Mouse (Mus musculus): ENCODE measurements around the gene Cfap299. TPM values are rescaled to one million over a fixed set of nuclear protein-coding genes. Genes with fewer than 3 reads are reported as not detected.
A peak's percentile ranks its signal among the peaks of the same experiment; 100 is the strongest.

Gene Cfap299
- total RNA-seq, 2 experiments from 2014 or later: 0.48 to 1.7 TPM

DNA sequence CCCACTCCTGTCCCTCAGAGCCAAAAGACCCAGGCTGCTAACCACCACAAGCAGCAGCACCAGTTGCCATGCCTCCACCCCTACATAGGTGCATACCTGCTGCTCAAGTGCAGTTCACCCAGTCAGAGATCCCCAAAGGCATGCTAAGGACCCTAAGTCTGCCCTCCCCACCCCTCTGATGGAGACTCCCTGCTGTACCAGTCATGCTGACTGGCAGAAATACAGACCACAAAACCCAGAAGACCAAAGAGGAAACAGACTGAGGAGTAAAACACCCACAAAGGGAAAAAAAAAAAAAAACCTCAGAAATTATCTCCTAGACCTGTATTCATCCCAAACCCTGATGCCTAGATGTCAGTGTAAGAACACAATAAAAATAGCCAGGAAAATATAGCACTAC, 256.8 kb downstream of the Cfap299 start:
- DNase-seq (ENCODE audit: low spot score in 2 of 2): no peak

DNA sequence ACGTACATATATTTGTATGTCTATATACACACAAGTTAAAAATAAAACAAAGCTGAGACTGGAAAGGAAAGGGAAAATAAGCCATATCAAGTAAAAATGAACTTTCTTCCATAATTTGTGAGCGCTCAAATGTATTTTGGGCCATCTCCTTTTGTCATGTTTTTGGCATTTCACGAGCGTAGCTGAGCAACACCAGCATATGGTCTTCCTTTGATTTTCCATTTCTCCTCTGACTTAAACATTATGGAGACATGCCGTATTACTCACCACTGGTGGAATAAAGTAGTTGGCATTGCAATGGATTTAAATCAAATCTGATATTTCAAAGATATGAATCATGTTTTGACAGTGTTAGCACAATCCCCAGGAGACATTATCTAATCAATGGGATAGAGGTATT, 284.4 kb downstream of the Cfap299 start:
- DNase-seq (ENCODE audit: low spot score in 2 of 2): peak in 1 of 2 experiments; percentile 2

DNA sequence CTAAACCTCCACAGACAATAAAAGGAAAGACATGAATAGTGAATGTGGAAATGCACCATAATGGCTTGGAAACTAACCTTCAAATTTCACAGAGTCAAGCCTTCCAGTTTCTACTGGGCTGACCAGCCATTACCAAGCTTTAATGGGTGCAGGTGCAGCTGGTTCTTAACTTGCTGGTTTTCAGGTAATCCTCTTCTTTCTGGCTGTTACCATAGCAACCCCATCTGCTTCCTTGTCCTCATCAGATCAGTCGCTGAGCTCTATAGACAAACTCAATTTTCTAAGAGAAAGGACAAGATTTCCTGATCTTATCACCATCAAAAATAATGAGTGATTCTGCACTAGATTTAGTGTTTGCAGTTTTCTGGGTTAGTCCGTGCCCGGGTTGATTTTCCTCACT, 287.8 kb downstream of the Cfap299 start:
- no peak for DNase-seq (ENCODE audit: low spot score in 2 of 2)

DNA sequence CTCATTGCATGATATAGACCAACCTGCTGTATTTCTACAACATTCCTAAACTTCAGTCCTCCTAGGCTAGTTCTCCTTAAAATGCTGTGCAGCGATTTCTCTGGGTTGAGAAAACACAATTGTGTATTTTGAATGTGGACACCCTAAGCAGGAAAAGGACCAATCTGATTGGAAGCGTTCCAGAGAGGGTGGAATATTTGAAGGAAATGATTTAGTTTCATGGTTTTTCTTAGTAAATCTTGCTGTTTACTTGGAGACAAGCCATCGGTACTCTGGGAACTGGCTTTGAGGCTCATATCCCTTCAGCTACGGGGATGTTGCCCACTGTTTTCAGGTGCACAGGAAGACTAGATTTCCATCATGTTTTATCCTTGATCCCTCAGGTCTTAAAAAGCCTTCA, 288.3 kb downstream of the Cfap299 start:
- DNase-seq (ENCODE audit: low spot score in 2 of 2): no peak

DNA sequence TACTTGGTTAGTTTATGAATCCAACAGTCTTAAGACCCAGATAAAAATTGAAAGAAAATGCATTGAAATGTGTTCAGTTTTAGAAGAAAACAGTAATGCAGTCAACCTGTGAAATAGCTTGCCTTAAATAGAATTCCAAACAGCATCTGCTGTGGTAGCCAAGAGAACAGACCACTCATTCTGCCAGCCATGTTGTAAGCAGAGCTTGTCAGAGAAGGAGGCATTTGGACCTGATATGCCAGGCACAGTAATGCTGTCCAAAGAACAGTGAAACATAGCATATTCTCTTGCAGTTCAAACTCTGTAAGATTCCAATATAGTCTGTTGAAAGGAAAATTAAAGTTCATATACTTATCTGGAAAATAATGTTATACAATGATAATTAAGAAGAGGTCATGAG, 321.2 kb downstream of the Cfap299 start:
- peak in 1 of 2 experiments; percentile 12 for DNase-seq (ENCODE audit: low spot score in 2 of 2)

DNA sequence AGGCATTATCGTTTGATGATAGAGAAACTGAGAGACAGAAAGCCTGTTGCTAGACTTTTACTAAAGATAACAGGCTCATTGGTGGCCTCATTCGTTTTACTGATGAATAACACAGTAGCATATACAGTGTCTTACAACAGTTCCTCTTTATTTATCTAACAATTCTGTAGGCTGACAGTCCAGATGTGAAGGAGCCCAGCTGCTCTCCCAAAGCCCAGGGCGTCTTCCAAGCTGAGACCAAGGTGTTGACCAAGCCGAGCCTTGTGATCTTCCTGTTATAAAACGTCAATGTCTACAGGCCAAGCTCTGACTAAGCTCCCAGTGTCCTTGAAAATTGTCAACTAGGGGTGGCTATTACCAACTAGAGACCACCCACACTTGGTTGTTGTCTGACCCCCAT, 321.9 kb downstream of the Cfap299 start:
- DNase-seq (ENCODE audit: low spot score in 2 of 2): no peak

DNA sequence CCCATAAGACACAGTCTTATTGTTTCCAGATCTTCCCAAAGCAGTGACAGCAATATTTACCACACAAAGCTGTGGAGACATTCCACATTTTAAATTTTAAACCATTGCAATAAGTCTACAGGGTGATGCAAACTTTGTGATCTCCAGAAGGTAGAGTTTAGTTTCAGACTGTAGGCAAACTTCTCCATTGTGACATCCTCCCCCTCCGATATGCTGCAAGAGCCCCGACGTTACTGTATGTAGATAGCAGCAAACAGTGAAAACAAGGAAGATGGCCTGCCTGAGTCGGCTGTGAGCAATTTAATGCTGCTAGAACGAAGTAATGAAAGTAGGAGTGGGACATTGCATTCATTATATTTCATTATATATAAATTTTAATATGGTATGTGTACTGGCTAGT, 359.1 kb downstream of the Cfap299 start:
- DNase-seq (ENCODE audit: low spot score in 2 of 2): no peak

DNA sequence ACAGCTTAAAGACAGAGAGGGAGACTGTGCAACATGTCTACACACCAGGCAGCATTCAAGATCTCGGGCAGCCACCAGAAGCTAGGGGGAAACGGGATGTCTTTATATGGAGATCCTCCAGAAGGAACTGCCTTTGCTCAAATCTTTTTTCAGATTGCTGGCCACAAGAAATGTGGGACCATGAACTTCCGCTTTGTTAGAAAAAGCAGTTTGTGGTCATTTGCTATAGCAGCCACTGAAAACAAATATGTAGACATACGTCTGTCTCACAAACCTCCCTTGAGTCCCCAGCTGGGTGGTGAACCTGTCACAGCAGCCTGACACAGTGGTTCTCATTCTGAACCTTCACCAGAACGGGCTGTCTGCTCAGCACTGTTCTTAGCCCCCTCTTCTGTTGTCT, 363.0 kb downstream of the Cfap299 start:
- DNase-seq (ENCODE audit: low spot score in 2 of 2): no peak

DNA sequence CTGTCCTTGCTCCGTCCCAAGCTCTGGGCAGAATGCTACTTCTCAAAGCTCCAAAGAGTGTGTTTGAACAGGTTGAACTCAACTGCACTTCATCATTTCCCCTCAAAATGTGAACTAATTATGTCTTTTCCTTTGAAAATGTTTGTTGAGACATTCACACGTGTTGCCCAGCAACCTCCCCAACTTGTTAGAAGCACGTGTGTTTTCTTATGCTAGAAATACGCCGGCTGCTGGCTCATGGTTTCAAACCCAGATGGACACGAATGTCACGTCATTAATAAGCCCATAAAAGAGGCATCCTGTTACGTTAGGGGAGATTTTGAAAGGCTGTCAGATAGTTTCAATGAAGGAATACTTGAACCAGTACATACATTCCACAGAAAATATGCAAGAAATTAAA, 367.2 kb downstream of the Cfap299 start:
- DNase-seq (ENCODE audit: low spot score in 2 of 2): no peak

DNA sequence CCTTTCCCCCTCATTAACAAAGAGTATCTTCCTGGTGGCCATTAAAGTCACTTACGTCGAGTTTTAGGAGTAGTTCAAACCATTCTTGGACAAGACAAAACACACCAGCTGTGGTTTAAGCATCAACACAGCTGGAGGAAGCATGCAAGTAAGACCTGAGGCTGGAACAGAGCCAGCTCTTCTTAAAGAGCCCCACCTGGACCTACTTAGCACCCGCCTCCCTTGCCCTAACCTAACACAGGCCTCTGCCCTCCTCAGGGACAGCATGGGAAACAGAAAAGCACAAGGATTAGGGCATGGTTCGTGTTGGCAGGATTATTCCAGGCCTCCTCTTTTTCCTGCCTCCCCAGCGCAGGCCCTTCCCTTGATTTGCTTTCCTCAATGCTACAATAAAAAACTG, 374.9 kb downstream of the Cfap299 start:
- no peak for DNase-seq (ENCODE audit: low spot score in 2 of 2)

DNA sequence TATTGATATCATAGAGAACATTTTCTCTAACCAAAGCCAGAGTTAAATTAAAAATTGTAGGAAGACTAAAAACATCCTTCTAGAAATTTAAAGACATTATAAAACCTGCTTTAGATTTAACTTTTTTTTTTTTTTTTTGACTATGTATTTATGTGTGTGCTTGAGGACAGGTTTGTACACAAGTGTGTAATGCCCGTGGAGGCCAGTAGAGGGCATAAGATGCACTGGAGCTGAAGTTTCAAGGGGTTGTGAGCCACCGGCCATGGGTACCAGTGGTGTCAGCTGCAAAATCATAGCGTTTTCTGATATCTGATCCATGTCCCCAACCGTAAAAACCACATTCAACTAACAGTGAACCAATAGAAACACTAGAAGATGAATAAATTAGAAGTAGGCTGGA, 377.5 kb downstream of the Cfap299 start:
- no peak for DNase-seq (ENCODE audit: low spot score in 2 of 2)

DNA sequence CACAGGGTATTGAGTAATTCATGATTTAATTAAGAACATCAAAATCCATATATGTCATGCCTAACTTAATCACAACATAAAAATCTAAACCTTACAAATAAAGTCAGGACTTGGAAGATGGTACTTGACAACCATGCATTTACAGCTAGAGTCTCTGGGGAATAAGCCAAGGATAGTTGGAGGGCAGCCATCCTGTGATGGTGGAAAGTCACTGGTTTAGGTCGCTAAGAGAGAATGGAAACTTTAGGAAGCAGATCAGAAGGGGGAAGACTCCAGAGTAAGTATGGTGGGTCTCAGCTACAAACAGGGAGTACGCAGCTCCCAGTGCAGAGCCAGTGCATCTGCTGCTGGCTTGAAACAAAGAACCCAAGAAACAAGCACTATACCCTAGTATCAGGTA, 386.3 kb downstream of the Cfap299 start:
- no peak for DNase-seq (ENCODE audit: low spot score in 2 of 2)

DNA sequence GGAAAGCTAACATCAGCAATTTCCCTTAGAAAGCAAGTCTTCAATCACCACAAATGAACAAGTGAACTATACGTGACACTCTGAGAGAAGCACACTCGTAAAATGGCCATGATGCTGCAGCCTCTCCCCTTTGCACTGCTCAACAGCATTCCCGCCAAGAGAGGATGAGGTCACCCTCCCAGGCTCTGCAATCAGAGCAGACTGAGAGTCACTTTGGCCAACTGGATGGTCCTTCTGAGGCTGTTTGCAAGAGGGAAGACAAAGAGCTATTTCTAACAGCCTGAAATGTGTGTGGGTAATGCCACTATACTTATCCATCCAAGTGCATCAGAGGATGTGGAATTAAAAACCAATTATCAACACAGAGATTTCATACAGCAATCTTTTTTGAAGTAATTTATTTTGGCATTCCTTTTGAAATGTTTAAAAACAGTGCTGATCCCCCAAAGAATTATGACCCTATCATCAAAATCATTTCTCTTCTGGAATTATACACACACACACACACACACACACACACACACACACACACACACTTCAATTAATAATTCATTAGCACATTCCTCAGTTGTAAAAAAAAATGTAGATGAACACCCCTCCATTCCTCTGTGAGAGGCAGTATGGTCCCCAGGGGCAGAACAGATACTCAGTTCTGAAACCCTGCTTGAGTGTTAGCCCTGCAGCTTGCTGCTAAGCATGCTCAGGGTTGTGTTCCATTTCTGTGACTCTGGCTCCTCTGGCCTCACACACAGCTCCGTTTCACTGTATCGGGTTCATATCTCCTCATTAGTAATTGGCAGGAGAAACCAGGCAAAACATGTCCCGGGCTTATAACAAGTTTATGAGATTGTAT, 403.3 kb downstream of the Cfap299 start:
- DNase-seq (ENCODE audit: low spot score in 2 of 2): no peak

DNA sequence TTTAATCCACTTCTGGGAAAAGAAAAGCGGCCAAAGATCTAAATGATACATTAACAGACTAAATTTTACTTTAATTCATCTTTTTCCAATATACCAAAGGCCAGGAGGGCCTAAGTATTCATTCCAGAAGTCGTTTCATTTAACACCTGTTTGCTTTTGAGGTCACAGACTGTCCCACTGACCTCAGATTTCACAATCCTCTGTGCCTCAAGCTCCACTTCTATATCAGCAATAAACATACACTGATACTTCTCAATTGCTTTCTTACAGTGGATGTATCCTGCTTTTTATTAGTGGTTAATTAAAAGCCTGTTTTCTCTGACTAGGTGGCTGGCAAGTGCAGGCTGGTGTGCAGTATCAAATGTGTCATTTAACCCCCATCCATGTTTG, 403.9 kb downstream of the Cfap299 start:
- no peak for DNase-seq (ENCODE audit: low spot score in 2 of 2)

DNA sequence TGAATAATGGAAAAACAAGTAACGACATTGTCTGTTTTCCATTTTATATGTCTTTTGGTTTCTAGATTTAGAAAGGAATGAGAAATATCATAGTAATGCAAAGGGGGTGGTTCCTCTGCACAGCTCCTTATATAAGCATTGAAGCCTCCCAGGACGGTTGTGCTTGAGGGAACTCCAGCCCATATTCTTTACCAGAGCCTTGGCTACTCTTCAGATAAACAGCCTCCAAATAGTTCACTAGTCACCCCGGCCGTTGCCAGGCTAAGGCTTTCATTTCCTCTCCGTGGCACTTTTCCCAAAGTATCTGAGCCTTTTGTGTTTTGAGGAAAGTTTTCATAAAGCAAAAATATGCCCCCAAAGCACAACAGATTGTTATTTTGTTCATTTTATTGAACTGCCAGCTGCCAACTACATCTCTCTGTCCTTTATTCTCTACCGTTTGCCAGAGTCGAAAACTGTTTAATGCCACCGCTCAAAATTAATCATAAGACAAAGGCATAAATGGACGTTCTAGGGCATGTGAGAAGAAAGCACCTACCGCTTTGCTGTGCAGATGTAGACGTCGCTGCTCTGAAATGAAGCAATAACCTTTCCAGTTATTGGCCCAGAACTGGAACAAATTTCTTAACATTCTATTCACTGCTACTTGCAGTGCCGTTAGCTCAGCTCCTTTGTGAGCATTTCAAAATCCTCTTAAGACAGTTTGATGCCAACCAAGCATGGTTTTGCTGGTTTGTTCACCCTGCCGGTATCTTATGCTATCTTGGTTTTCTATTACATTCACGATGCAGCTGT, 433.0 kb downstream of the Cfap299 start:
- peak; percentile 9 to 42 for DNase-seq (ENCODE audit: low spot score in 2 of 2)

DNA sequence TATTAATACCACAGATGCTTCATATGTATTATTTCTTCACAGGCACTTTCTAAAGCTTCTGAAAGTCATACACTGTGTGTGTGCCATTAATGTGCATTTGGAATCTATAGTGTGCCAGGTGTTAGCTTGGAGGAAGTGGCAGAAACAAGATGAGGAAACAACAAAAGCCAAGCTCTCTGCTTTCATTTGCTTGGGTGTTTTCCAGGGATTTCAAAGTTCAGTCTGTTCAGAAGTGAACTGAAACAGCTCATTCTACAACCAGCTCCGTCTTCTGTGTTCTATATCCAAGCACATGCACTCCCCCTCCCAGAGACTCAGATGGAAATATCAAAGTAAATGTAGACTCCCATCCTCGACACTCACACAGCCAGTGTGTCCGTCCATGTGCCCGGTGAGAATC, 449.5 kb downstream of the Cfap299 start:
- DNase-seq (ENCODE audit: low spot score in 2 of 2): no peak

DNA sequence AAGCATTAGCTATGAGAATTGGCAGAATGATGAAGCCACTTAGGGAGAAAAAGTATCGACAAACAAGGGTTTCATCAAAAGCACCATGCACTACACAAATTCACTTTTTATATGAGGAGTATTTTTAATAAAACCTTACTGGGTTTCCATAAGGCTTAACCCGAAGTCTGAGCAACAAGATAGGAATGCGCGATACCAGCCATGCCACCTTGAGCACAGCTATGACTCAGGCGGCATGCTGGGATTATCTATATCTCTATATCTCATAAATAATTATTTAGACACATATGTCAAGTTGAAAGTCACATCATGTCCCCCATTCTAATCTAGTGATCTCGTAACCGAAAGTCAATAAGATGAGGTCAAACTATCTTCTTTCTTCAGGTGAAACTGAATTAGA, 453.0 kb downstream of the Cfap299 start:
- no peak for DNase-seq (ENCODE audit: low spot score in 2 of 2)

DNA sequence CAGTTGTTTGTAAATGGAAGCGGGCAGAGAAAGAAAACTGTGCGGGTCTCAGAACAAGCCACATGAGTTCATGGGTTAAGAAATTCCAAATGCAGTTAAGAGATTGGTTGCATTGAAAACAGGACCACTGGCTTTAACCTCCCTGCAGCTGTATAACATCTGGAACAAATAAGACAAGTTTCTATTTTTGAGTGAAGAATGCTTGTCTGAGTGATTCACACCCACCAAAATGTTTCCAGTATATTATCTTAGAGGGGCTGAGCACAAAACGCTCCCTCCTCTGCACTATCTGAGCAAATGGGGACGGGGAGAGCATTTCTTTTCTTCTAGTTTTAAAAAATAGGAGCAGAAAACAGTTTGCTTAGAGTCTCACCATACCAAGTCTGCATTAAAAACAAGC, 458.6 kb downstream of the Cfap299 start:
- no peak for DNase-seq (ENCODE audit: low spot score in 2 of 2)

DNA sequence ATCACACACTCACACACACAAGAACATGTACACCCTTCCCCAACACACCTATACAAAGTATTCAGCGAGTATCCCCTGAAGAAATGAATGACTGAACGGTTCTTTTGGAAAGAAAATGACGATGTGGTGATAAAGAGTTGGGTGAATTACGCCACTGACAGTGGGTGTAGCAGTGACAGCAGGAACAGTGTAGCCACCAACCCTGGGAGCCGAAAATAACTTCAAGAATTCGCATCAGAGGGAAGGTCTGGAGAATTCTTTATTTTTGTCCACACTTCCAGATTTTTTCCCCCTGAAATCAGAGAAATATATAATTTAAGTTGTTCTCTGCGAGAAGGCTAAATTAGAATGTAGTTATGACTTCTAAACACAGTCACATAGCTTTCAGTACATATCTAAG, 459.5 kb downstream of the Cfap299 start:
- DNase-seq (ENCODE audit: low spot score in 2 of 2): no peak

DNA sequence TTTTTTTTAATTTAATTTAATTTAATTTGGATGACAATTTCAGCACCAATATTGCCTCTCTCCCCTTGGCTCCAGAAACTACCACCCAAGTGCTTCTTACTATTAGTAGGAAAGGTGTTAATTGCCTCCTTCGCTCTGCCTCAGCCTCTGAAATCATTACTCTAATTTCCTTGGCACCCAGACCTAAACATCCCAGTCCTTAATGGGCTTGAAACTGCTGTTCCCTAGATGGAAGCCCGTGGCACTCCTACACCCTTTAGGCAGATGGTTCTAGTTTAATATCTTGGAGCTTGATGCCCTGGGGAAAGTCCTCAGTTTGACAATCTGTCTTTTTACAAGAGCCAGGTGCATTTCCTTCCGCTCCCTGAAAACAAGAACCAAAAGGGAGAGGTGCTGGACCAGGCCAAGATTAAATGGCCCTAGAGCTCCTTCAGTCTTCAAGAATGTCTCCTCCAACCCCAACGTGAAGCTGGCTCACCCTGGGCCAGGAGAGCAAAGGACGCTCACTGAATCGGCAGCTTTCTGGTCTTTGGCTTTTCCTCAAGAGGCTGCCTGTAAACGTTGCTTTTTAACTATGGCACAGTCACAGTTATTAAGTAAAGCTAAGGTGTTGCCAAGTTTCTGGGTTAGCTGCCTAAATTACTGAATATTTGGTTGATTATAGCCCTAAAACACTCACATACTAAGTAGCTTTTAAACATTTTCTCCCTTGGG, 461.9 kb downstream of the Cfap299 start:
- DNase-seq (ENCODE audit: low spot score in 2 of 2): peak in 1 of 2 experiments; percentile 16

DNA sequence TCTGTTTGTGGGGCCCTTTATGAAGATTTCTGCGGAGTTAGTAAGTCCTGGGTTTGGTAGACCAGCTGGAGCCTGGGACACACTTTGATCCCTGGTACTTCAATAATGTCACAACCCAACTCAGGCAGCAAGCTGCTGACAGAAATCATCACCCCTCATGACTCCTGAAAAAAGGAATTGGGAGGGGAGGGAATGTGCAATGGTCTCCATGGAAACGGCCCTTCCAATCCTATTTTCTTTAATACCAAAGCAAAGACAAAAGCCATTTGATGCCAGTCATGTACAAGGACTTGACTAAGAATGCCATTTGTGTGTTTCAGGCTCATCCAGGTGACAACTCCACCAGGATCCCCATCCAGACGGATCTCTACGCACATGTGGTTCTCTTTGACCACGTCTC, 472.4 kb downstream of the Cfap299 start:
- DNase-seq (ENCODE audit: low spot score in 2 of 2): no peak

DNA sequence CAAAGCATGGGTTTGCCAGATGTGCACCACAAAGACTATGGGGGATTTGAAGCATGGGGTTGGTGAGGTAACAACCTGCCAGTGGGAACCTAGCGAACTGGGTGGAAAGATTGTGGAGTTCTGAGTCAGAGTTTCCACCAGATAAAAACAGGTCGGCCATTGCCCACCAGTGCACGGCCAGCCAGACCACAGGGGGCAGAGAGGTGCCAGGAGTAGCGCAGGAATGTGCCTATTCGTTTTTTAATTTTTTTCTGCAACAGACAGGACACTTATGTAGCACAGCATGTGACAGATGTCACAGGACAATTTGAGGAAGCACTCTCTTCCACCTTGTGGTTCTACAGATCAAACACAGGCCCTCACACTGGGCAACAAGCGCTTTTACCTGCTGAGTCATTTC, 475.7 kb downstream of the Cfap299 start:
- no peak for DNase-seq (ENCODE audit: low spot score in 2 of 2)
